Mouse (Mus musculus) neural tube, embryonic 12.5 days (tissue): ENCODE data around the gene Coro2b. TPM values are rescaled to one million over a fixed set of nuclear protein-coding genes. Genes with fewer than 3 reads are reported as not detected.
A peak's percentile ranks its signal among the peaks of the same experiment; 100 is the strongest.

Source experiments
- ATAC-seq: fragments of 200-750 bp; cut with Nextera tagmentation; 2 replicates; pipeline ENCODE4 v1.8.0; 2017; ENCODE audit warnings: low read depth, mild to moderate bottlenecking, moderate TSS enrichment, moderate library complexity; ENCODE audit not compliant: low FRiP score
- H3K27ac ChIP-seq: fragments of 300-500 bp; sonication (generic); 2 replicates; pipeline ENCODE4 v1.5.1; 2016
- H3K27me3 ChIP-seq: fragments of 300-500 bp; sonication (generic); replicated peaks from 2 replicates; pipeline ENCODE4 v1.6.1; 2016; ENCODE audit warnings: mild to moderate bottlenecking
- H3K36me3 ChIP-seq: fragments of 300-500 bp; sonication (generic); 2 replicates; pipeline ENCODE4 v1.6.1; 2016; ENCODE audit warnings: mild to moderate bottlenecking
- H3K4me1 ChIP-seq: fragments of 300-500 bp; sonication (generic); 2 replicates; pipeline ENCODE4 v1.6.1; 2016
- H3K4me2 ChIP-seq: fragments of 300-500 bp; sonication (generic); replicated peaks from 2 replicates; pipeline ENCODE4 v1.6.1; 2016; ENCODE audit warnings: mild to moderate bottlenecking
- H3K4me3 ChIP-seq: fragments of 300-500 bp; sonication (generic); 2 replicates; pipeline ENCODE4 v1.5.1; 2016
- H3K9ac ChIP-seq: fragments of 300-500 bp; sonication (generic); 2 replicates; pipeline ENCODE4 v1.6.1; 2016; ENCODE audit warnings: mild to moderate bottlenecking
- H3K9me3 ChIP-seq: fragments of 300-500 bp; sonication (generic); 2 replicates; pipeline ENCODE4 v1.6.1; 2016; ENCODE audit warnings: mild to moderate bottlenecking
- WGBS: fragments of 180-500 bp; shearing (Covaris S2); methylation state at CpG from one replicate; pipeline ENCODE4 v1.1.7; 2016; 5-methylcytosine and 5-hydroxymethylcytosine counted together
- polyA plus RNA-seq: library from polyadenylated mRNA; unstranded; fragments of >200 nt; fragmentation: Nextera tagmentation; extraction: Ambion mirVana; gene quantifications from 2 replicates; pipeline ENCODE4 v1.2.1, GENCODE M21; 2016

Gene Coro2b
- polyA plus RNA-seq, 1 experiment from 2014 or later: 45.1 TPM

- WGBS: 97% methylated on average over 6 of the region's 6 CpGs
- no peak for ATAC-seq
- H3K9ac ChIP-seq: no peak overlapping the region
- H3K4me3 ChIP-seq: no peak overlapping the region
- peaks cover 9% of the 10 kb centered on the region; the same call in 1 of the 2 replicates for H3K4me1 ChIP-seq
- H3K4me2 ChIP-seq: no peak overlapping the region
- H3K36me3 ChIP-seq: peaks cover 42% of the 10 kb centered on the region
- H3K27me3 ChIP-seq: no peaks in the 10 kb centered on the region
- H3K9me3 ChIP-seq: 0 out of 2 replicates have a peak, but pooled peaks cover 7% of the 10 kb centered on the region
- H3K27ac ChIP-seq: no peak overlapping the region
Observed at GRCm38 (mm10) chr9:62421911-62422310, 114.9 kb downstream of the Coro2b start.

DNA sequence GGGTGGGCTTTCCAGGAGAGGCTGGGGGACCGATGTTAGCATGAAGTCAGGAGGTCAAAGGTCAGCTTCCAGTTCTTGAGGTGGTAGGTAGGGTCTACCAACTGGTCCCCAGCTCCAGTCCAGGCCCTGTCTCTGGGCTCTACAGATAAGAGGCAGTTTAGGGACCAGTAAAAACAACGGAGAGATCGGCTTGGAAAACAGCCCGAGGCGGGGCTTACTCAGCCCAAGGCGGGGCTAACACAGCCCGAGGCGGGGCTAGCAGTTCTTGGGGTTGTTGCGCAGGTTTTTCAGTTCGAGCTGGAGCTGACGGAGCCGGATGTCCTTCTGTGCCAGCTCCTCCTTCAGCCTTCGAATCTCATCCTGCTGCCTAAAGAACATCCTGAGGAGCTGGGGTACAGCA lies 115.8 kb downstream of the Coro2b start:
- no peak for ATAC-seq
- H3K27me3 ChIP-seq: no peaks in the 10 kb centered on the region
- H3K27ac ChIP-seq: no peak overlapping the region
- H3K4me3 ChIP-seq: no peak overlapping the region
- H3K9ac ChIP-seq: no peak overlapping the region
- 3% methylated on average over 13 of the region's 13 CpGs for WGBS
- H3K9me3 ChIP-seq: 0 out of 2 replicates have a peak, but pooled peaks cover 7% of the 10 kb centered on the region
- peaks cover 9% of the 10 kb centered on the region; the same call in 1 of the 2 replicates for H3K4me1 ChIP-seq
- H3K36me3 ChIP-seq: peaks cover 34% of the 10 kb centered on the region
- peak overlapping the region; percentile 30 for H3K4me2 ChIP-seq

- 30% methylated on average over 10 of the region's 10 CpGs for WGBS
- Histone ChIP-seq H3K4me3 (no peak overlapping the region), H3K4me2 (peak overlapping the region; percentile 30; the same call in 1 of the 2 replicates), H3K27me3 (no peaks in the 10 kb centered on the region), H3K4me1 (peaks cover 9% of the 10 kb centered on the region), H3K9me3 (0 out of 2 replicates have a peak, but pooled peaks cover 7% of the 10 kb centered on the region), H3K27ac (no peak overlapping the region), H3K36me3 (peaks cover 27% of the 10 kb centered on the region), H3K9ac (no peak overlapping the region)
- ATAC-seq: no peak
Observed at GRCm38 (mm10) chr9:62420261-62420917, 116.5 kb downstream of the Coro2b start.

GRCm38 (mm10) chr9:62418742-62419141 lies 118.1 kb downstream of the Coro2b start:
- 0 out of 2 replicates have a peak, but pooled peaks cover 7% of the 10 kb centered on the region for H3K9me3 ChIP-seq
- WGBS: 69% methylated on average over 5 of the region's 5 CpGs
- no peak overlapping the region for H3K9ac ChIP-seq
- peaks cover 12% of the 10 kb centered on the region for H3K36me3 ChIP-seq
- no peaks in the 10 kb centered on the region for H3K27me3 ChIP-seq
- no peak for ATAC-seq
- peaks cover 15% of the 10 kb centered on the region for H3K4me1 ChIP-seq
- H3K4me2 ChIP-seq: no peak overlapping the region
- no peak overlapping the region for H3K27ac ChIP-seq
- no peak overlapping the region for H3K4me3 ChIP-seq

DNA sequence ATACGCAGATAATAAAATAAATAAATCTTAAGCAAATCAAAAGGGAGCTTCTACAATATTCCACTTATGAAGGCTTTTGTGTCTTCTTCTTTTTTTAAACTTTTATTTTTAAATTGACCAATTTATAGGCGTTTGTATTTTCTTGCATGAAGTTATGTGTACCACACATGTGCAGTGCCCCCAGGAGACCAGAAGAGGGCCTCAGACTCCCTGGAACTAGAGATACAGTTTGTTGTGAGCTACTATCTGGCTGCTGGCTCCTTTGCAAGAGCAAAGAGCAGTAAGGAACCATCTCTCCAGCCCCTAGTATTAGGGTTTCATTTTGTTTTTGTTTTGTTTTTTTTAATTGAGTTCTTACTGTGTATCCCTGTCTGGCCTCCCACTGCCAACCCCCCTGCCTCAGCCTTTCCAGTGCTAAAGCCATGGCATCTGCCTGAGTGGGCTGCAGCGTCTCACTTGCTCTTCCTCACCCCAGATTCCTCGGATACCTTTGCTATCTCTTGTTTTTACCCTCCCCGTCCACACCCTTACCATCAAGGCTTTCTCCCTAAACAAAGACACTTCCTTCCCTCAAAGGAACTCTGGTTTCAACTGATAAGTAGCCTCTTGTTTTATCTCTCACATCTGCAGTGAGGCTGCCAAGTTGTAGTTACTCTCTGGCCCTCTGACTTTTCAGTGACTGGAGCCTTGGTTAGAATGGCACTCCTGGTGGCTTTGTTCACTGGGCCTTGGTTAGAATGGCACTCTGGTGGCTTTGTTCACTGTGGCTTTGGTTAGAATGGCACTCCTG lies 129.3 kb downstream of the Coro2b start:
- Histone ChIP-seq H3K36me3 (no peaks in the 10 kb centered on the region), H3K27me3 (no peaks in the 10 kb centered on the region), H3K9me3 (no peaks in the 10 kb centered on the region), H3K4me1 (no peaks in the 10 kb centered on the region), H3K27ac (no peak overlapping the region), H3K4me2 (no peak overlapping the region), H3K4me3 (no peak overlapping the region), H3K9ac (no peak overlapping the region)
- no peak for ATAC-seq
- WGBS: 88% methylated on average over 5 of the region's 5 CpGs

DNA sequence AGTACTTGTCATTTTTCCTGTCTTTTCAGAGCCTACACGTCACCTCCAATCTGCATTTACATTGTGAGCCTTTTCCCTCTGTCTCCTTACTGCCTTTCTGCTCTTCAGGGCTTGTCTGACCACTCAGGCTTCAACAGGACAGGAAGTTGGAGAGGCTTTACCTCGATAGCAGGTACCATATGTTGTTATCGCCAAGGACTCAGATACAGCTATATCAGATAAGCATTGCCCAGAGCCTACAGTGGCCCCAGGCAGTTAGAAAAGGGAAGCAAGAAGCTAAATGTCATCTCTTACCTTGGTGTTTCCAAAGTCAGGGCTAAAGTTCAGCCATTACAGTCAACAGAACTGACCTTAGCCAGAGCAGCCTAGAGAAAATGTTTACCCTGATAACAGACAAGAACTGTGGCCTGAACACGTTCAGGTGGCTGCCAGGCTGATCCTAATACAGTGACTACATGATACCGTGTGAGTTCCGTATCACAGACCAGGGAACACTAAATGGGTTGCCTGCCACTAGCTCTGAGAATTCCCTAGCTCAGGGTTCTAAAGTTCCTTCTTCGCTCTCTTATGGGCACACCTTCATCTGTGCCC lies 130.3 kb downstream of the Coro2b start:
- ATAC-seq: no peak
- no peaks in the 10 kb centered on the region for H3K9me3 ChIP-seq
- H3K9ac ChIP-seq: no peak overlapping the region
- H3K4me2 ChIP-seq: no peak overlapping the region
- WGBS: 88% methylated on average over 7 of the region's 7 CpGs
- no peaks in the 10 kb centered on the region for H3K4me1 ChIP-seq
- no peak overlapping the region for H3K4me3 ChIP-seq
- no peak overlapping the region for H3K27ac ChIP-seq
- no peaks in the 10 kb centered on the region for H3K36me3 ChIP-seq
- H3K27me3 ChIP-seq: no peaks in the 10 kb centered on the region

GRCm38 (mm10) chr9:62401589-62401988 lies 135.3 kb downstream of the Coro2b start:
- no peak overlapping the region for H3K4me2 ChIP-seq
- no peak overlapping the region for H3K4me3 ChIP-seq
- no peak overlapping the region for H3K9ac ChIP-seq
- 85% methylated on average over 1 of the region's 1 CpGs for WGBS
- H3K4me1 ChIP-seq: peaks cover 3% of the 10 kb centered on the region
- no peaks in the 10 kb centered on the region for H3K9me3 ChIP-seq
- no peak for ATAC-seq
- H3K27me3 ChIP-seq: no peaks in the 10 kb centered on the region
- H3K36me3 ChIP-seq: no peaks in the 10 kb centered on the region
- no peak overlapping the region for H3K27ac ChIP-seq

GRCm38 (mm10) chr9:62400531-62401170 lies 136.2 kb downstream of the Coro2b start:
- H3K4me1 ChIP-seq: peaks cover 3% of the 10 kb centered on the region
- H3K4me2 ChIP-seq: no peak overlapping the region
- H3K9me3 ChIP-seq: no peaks in the 10 kb centered on the region
- ATAC-seq: no peak
- no peaks in the 10 kb centered on the region for H3K27me3 ChIP-seq
- no peak overlapping the region for H3K4me3 ChIP-seq
- 69% methylated on average over 11 of the region's 11 CpGs for WGBS
- H3K36me3 ChIP-seq: no peaks in the 10 kb centered on the region
- no peak overlapping the region for H3K9ac ChIP-seq
- H3K27ac ChIP-seq: no peak overlapping the region

DNA sequence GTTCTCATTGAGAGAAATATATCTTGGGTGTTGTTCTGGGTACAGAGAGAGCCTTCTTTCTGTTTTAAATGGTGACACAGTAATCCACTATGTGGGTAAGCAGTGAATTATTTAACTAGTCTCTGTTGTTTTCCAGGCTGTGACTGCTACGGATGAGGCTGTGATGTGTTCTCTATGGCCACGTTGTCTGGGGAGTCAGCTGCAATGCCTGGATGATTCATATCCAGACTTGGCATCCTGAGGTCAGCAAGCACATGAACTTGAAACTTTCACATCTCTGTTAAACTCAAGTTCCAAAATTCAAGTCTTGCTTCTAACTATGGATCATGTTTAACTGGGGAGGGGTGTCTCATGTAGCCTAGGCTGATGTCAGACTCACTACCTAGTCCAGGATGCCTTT lies 142.7 kb downstream of the Coro2b start:
- no peak overlapping the region for H3K4me2 ChIP-seq
- no peak overlapping the region for H3K9ac ChIP-seq
- no peaks in the 10 kb centered on the region for H3K36me3 ChIP-seq
- H3K4me1 ChIP-seq: no peaks in the 10 kb centered on the region
- 55% methylated on average over 2 of the region's 2 CpGs for WGBS
- no peak overlapping the region for H3K27ac ChIP-seq
- ATAC-seq: no peak
- H3K4me3 ChIP-seq: no peak overlapping the region
- no peaks in the 10 kb centered on the region for H3K27me3 ChIP-seq
- H3K9me3 ChIP-seq: no peaks in the 10 kb centered on the region

DNA sequence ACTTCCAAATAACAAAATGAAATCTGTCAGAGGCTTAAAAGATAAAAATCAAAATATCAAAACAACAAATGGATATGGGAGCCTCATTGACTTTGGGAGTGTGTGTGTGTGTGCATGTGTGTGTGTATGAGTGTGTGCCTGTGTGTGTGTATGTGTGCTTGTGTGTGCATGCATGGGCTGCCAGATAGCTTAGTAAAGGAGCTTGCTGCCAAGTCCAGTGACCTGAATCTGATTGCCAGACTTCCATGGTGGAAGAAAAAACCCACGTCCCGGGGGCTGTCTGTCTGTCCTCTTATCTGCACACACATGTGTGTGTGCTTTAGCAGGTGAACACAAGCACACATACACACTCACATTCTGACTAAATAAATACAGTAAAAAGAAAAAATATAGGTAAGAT lies 143.3 kb downstream of the Coro2b start:
- no peaks in the 10 kb centered on the region for H3K4me1 ChIP-seq
- no peak overlapping the region for H3K4me3 ChIP-seq
- no peaks in the 10 kb centered on the region for H3K27me3 ChIP-seq
- H3K4me2 ChIP-seq: no peak overlapping the region
- H3K36me3 ChIP-seq: no peaks in the 10 kb centered on the region
- H3K9ac ChIP-seq: no peak overlapping the region
- H3K9me3 ChIP-seq: no peaks in the 10 kb centered on the region
- no peak for ATAC-seq
- no peak overlapping the region for H3K27ac ChIP-seq
- 75% methylated on average over 2 of the region's 2 CpGs for WGBS

GRCm38 (mm10) chr9:62389735-62390134 lies 147.1 kb downstream of the Coro2b start:
- 72% methylated on average over 9 of the region's 9 CpGs for WGBS
- no peak overlapping the region for H3K4me2 ChIP-seq
- no peaks in the 10 kb centered on the region for H3K27me3 ChIP-seq
- no peak for ATAC-seq
- H3K36me3 ChIP-seq: no peaks in the 10 kb centered on the region
- H3K4me3 ChIP-seq: no peak overlapping the region
- no peaks in the 10 kb centered on the region for H3K9me3 ChIP-seq
- no peak overlapping the region for H3K27ac ChIP-seq
- no peaks in the 10 kb centered on the region for H3K4me1 ChIP-seq
- no peak overlapping the region for H3K9ac ChIP-seq
